Mouse (Mus musculus): Measurements from ENCODE around the gene Bcap31. TPM values are rescaled to one million over a fixed set of nuclear protein-coding genes. Genes with fewer than 3 reads are reported as not detected.

Gene Bcap31
- polyA plus RNA-seq, 1 experiment from 2014 or later: 258 TPM

- Histone ChIP-seq H3K27me3 (replicated peaks; ENCODE audit: control insufficient read depth, insufficient read depth, low read length) (no peaks in the 10 kb centered on the region), H3K9ac (ENCODE audit: low read depth, low read length) (no peak overlapping the region), H3K4me2 (no peak overlapping the region), H3K27ac (ENCODE audit: low read depth, low read length) (no peak overlapping the region), H3K4me1 (replicated peaks; ENCODE audit: control insufficient read depth, insufficient read depth, low read length) (no peaks in the 10 kb centered on the region), H3K9me3 (ENCODE audit: control insufficient read depth, low read length) (no peaks in the 10 kb centered on the region), H3K36me3 (ENCODE audit: control insufficient read depth, insufficient read depth, low read length) (no peaks in the 10 kb centered on the region), H3K4me3 (ENCODE audit: low read depth, low read length) (no peak overlapping the region)
- 78% methylated on average over 1 of the region's 1 CpGs for WGBS
- ATAC-seq (replicated peaks; ENCODE audit: low FRiP score) (no peak), DNase-seq (ENCODE audit: low spot score) (no peak)
Measured at GRCm38 (mm10) chrX:73738155-73738554, 22.2 kb upstream of the Bcap31 start.

GRCm38 (mm10) chrX:73730908-73731307 lies 14.9 kb upstream of the Bcap31 start:
- no peak for ATAC-seq (replicated peaks; ENCODE audit: low FRiP score)

GRCm38 (mm10) chrX:73718686-73719362 lies 2.8 kb upstream of the Bcap31 start:
- no peak for DNase-seq (ENCODE audit: low spot score)
- WGBS: 55% methylated on average over 5 of the region's 5 CpGs
- H3K9me3 ChIP-seq (ENCODE audit: control insufficient read depth, low read length): no peaks in the 10 kb centered on the region
- no peak overlapping the region for H3K4me3 ChIP-seq (ENCODE audit: low read depth, low read length)
- no peak overlapping the region for H3K9ac ChIP-seq (ENCODE audit: low read depth, low read length)
- H3K27ac ChIP-seq (ENCODE audit: low read depth, low read length): no peak overlapping the region; the same call in 1 of the 2 replicates
- no peaks in the 10 kb centered on the region for H3K27me3 ChIP-seq (replicated peaks; ENCODE audit: control insufficient read depth, insufficient read depth, low read length)
- no peak for ATAC-seq (replicated peaks; ENCODE audit: low FRiP score)
- peak overlapping the region; percentile 88 for H3K4me2 ChIP-seq
- H3K4me1 ChIP-seq (replicated peaks; ENCODE audit: control insufficient read depth, insufficient read depth, low read length): peaks cover 11% of the 10 kb centered on the region
- no peaks in the 10 kb centered on the region for H3K36me3 ChIP-seq (ENCODE audit: control insufficient read depth, insufficient read depth, low read length)

More at GRCm38 (mm10) chrX:73730908-73731307, 14.9 kb upstream of the Bcap31 start:
- 32% methylated on average over 1 of the region's 1 CpGs for WGBS
- no peak overlapping the region for H3K4me2 ChIP-seq
- H3K27ac ChIP-seq (ENCODE audit: low read depth, low read length): no peak overlapping the region
- H3K4me1 ChIP-seq (replicated peaks; ENCODE audit: control insufficient read depth, insufficient read depth, low read length): no peaks in the 10 kb centered on the region
- no peak for DNase-seq (ENCODE audit: low spot score)
- H3K4me3 ChIP-seq (ENCODE audit: low read depth, low read length): no peak overlapping the region
- no peaks in the 10 kb centered on the region for H3K9me3 ChIP-seq (ENCODE audit: control insufficient read depth, low read length)
- no peaks in the 10 kb centered on the region for H3K27me3 ChIP-seq (replicated peaks; ENCODE audit: control insufficient read depth, insufficient read depth, low read length)
- H3K36me3 ChIP-seq (ENCODE audit: control insufficient read depth, insufficient read depth, low read length): no peaks in the 10 kb centered on the region
- no peak overlapping the region for H3K9ac ChIP-seq (ENCODE audit: low read depth, low read length)

GRCm38 (mm10) chrX:73718271-73718670 lies 2.3 kb upstream of the Bcap31 start:
- no peak overlapping the region for H3K9ac ChIP-seq (ENCODE audit: low read depth, low read length)
- peak overlapping the region; percentile 66; the same call in 1 of the 2 replicates for H3K4me3 ChIP-seq (ENCODE audit: low read depth, low read length)
- H3K27me3 ChIP-seq (replicated peaks; ENCODE audit: control insufficient read depth, insufficient read depth, low read length): no peaks in the 10 kb centered on the region
- H3K36me3 ChIP-seq (ENCODE audit: control insufficient read depth, insufficient read depth, low read length): peaks cover 2% of the 10 kb centered on the region; the same call in 1 of the 2 replicates
- DNase-seq (ENCODE audit: low spot score) (no peak), ATAC-seq (replicated peaks; ENCODE audit: low FRiP score) (no peak)
- WGBS: 59% methylated on average over 3 of the region's 3 CpGs
- peak overlapping the region; percentile 88 for H3K4me2 ChIP-seq
- peaks cover 11% of the 10 kb centered on the region for H3K4me1 ChIP-seq (replicated peaks; ENCODE audit: control insufficient read depth, insufficient read depth, low read length)
- H3K9me3 ChIP-seq (ENCODE audit: control insufficient read depth, low read length): no peaks in the 10 kb centered on the region
- H3K27ac ChIP-seq (ENCODE audit: low read depth, low read length): no peak overlapping the region

- Histone ChIP-seq H3K4me1 (replicated peaks; ENCODE audit: control insufficient read depth, insufficient read depth, low read length) (peaks cover 11% of the 10 kb centered on the region), H3K27ac (ENCODE audit: low read depth, low read length) (peak overlapping the region; percentile 68; the same call in 1 of the 2 replicates), H3K27me3 (replicated peaks; ENCODE audit: control insufficient read depth, insufficient read depth, low read length) (no peaks in the 10 kb centered on the region), H3K36me3 (ENCODE audit: control insufficient read depth, insufficient read depth, low read length) (peaks cover 2% of the 10 kb centered on the region; the same call in 1 of the 2 replicates), H3K4me3 (ENCODE audit: low read depth, low read length) (peak overlapping the region; percentile 66), H3K9me3 (ENCODE audit: control insufficient read depth, low read length) (no peaks in the 10 kb centered on the region), H3K4me2 (peak overlapping the region; percentile 88), H3K9ac (ENCODE audit: low read depth, low read length) (peak overlapping the region; percentile 66)
- no peak for ATAC-seq (replicated peaks; ENCODE audit: low FRiP score)
- no peak for DNase-seq (ENCODE audit: low spot score)
- WGBS: 48% methylated on average over 11 of the region's 11 CpGs
Measured at GRCm38 (mm10) chrX:73717667-73718066, 1.7 kb upstream of the Bcap31 start.

- Histone ChIP-seq H3K4me2 (peak overlapping the region; percentile 88), H3K4me1 (replicated peaks; ENCODE audit: control insufficient read depth, insufficient read depth, low read length) (peaks cover 11% of the 10 kb centered on the region), H3K36me3 (ENCODE audit: control insufficient read depth, insufficient read depth, low read length) (peaks cover 2% of the 10 kb centered on the region; the same call in 1 of the 2 replicates), H3K9ac (ENCODE audit: low read depth, low read length) (peak overlapping the region; percentile 66), H3K27me3 (replicated peaks; ENCODE audit: control insufficient read depth, insufficient read depth, low read length) (no peaks in the 10 kb centered on the region), H3K9me3 (ENCODE audit: control insufficient read depth, low read length) (no peaks in the 10 kb centered on the region), H3K27ac (ENCODE audit: low read depth, low read length) (peak overlapping the region; percentile 68), H3K4me3 (ENCODE audit: low read depth, low read length) (peak overlapping the region; percentile 66)
- ATAC-seq (replicated peaks; ENCODE audit: low FRiP score) (peak; percentile 19), DNase-seq (ENCODE audit: low spot score) (no peak)
- WGBS: 29% methylated on average over 30 of the region's 30 CpGs
Measured at GRCm38 (mm10) chrX:73716709-73717545, 952 bp upstream of the Bcap31 start.

GRCm38 (mm10) chrX:73715476-73716108 lies 383 bp downstream of the Bcap31 start:
- DNase-seq (ENCODE audit: low spot score) (no peak), ATAC-seq (replicated peaks; ENCODE audit: low FRiP score) (peak; percentile 47)
- Histone ChIP-seq H3K36me3 (ENCODE audit: control insufficient read depth, insufficient read depth, low read length) (peaks cover 2% of the 10 kb centered on the region; the same call in 1 of the 2 replicates), H3K4me2 (peak overlapping the region; percentile 75), H3K27ac (ENCODE audit: low read depth, low read length) (peak overlapping the region; percentile 84), H3K4me1 (replicated peaks; ENCODE audit: control insufficient read depth, insufficient read depth, low read length) (peaks cover 11% of the 10 kb centered on the region), H3K9ac (ENCODE audit: low read depth, low read length) (peak overlapping the region; percentile 83), H3K9me3 (ENCODE audit: control insufficient read depth, low read length) (no peaks in the 10 kb centered on the region), H3K27me3 (replicated peaks; ENCODE audit: control insufficient read depth, insufficient read depth, low read length) (no peaks in the 10 kb centered on the region), H3K4me3 (ENCODE audit: low read depth, low read length) (peak overlapping the region; percentile 66)
- WGBS: 12% methylated on average over 21 of the region's 21 CpGs

- Histone ChIP-seq H3K9ac (ENCODE audit: low read depth, low read length) (no peak overlapping the region), H3K4me2 (no peak overlapping the region), H3K4me3 (ENCODE audit: low read depth, low read length) (no peak overlapping the region), H3K9me3 (ENCODE audit: control insufficient read depth, low read length) (no peaks in the 10 kb centered on the region), H3K27ac (ENCODE audit: low read depth, low read length) (no peak overlapping the region), H3K36me3 (ENCODE audit: control insufficient read depth, insufficient read depth, low read length) (no peaks in the 10 kb centered on the region), H3K4me1 (replicated peaks; ENCODE audit: control insufficient read depth, insufficient read depth, low read length) (no peaks in the 10 kb centered on the region), H3K27me3 (replicated peaks; ENCODE audit: control insufficient read depth, insufficient read depth, low read length) (no peaks in the 10 kb centered on the region)
- DNase-seq (ENCODE audit: low spot score): no peak
- ATAC-seq (replicated peaks; ENCODE audit: low FRiP score): no peak
- WGBS: 86% methylated on average over 1 of the region's 1 CpGs
Measured at GRCm38 (mm10) chrX:73700472-73700871, 15.5 kb downstream of the Bcap31 start.
